ENCODE assay signal across 9 mouse cellular contexts in genomic region chr5:125134391-125134790, GRCm38 (mm10). TPM values are rescaled to one million over a fixed set of nuclear protein-coding genes. Genes with fewer than 3 reads are reported as not detected.
A peak's percentile ranks its signal among the peaks of the same experiment; 100 is the strongest.
DNase-seq lines count a peak whose midpoint lies in the region; ATAC-seq lines count a peak whose summit lies in the region.
"Had no signal": no experiment of that assay in that cellular context is flagged by ENCODE, and none has a peak within 500 bp of the region (broad histone marks: within the 10 kb centered on the region; RNA-seq: fewer than 3 reads in every experiment).

No protein-coding gene starts in this region.

- no peaks in the 10 kb centered on the region for H3K36me3 ChIP-seq in forebrain, embryonic 12.5 days (replicated peaks)
- no peaks in the 10 kb centered on the region for H3K36me3 ChIP-seq in intestine, embryonic 16.5 days (ENCODE audit: control insufficient read depth, insufficient read depth, low read length)
- H3K36me3 ChIP-seq in neural tube, embryonic 15.5 days = no peaks in the 10 kb centered on the region

- WGBS in forebrain, embryonic 12.5 days = 23% methylated on average over 7 of the region's 7 CpGs
- WGBS in intestine, embryonic 16.5 days = 28% methylated on average over 7 of the region's 7 CpGs
- WGBS in neural tube, embryonic 15.5 days = 16% methylated on average over 7 of the region's 7 CpGs

- H3K9ac ChIP-seq in forebrain, embryonic 12.5 days = peak overlapping the region; percentile 39; the same call in 1 of the 2 replicates
- peak overlapping the region; percentile 38; the same call in 1 of the 2 replicates for H3K9ac ChIP-seq in intestine, embryonic 16.5 days (ENCODE audit: low read depth, low read length)
- no peak overlapping the region for H3K9ac ChIP-seq in neural tube, embryonic 15.5 days (replicated peaks)

- H3K27ac ChIP-seq in forebrain, embryonic 12.5 days = peak overlapping the region; percentile 95
- peak overlapping the region; percentile 79 for H3K27ac ChIP-seq in intestine, embryonic 16.5 days (ENCODE audit: low read length)
- peak overlapping the region; percentile 83 for H3K27ac ChIP-seq in neural tube, embryonic 15.5 days (replicated peaks)
- H3K27ac ChIP-seq: macrophage had no signal

- peak overlapping the region; percentile 40 for H3K4me2 ChIP-seq in forebrain, embryonic 12.5 days
- peak overlapping the region; percentile 21; the same call in 1 of the 2 replicates for H3K4me2 ChIP-seq in intestine, embryonic 16.5 days (ENCODE audit: low read depth, low read length)
- no peak overlapping the region for H3K4me2 ChIP-seq in neural tube, embryonic 15.5 days

- peak; percentile 51 for DNase-seq in cerebellum, adult 11-12 months
- DNase-seq in cerebellum, adult 9-10 months = no peak
- peak; percentile 77 for DNase-seq in 3134 (ENCODE audit: extremely low read depth, insufficient read length, low spot score)
- no peak for DNase-seq in thymus, postnatal 25 days
- DNase-seq in right cerebral cortex, postnatal 10 days (ENCODE audit: low spot score in 2 of 2) = no peak

- no peaks in the 10 kb centered on the region for H3K27me3 ChIP-seq in forebrain, embryonic 12.5 days
- H3K27me3 ChIP-seq in intestine, embryonic 16.5 days (replicated peaks; ENCODE audit: control insufficient read depth, insufficient read depth, low read length) = no peaks in the 10 kb centered on the region
- no peaks in the 10 kb centered on the region for H3K27me3 ChIP-seq in neural tube, embryonic 15.5 days (replicated peaks)

- peak; percentile 12 for ATAC-seq in forebrain, embryonic 12.5 days (ENCODE audit: low FRiP score)
- ATAC-seq in intestine, embryonic 16.5 days = peak; percentile 76
- peak; percentile 10; the same call in 1 of the 2 replicates for ATAC-seq in neural tube, embryonic 15.5 days (ENCODE audit: low FRiP score)

- peaks cover 95% of the 10 kb centered on the region for H3K4me1 ChIP-seq in forebrain, embryonic 12.5 days
- H3K4me1 ChIP-seq in intestine, embryonic 16.5 days (ENCODE audit: control insufficient read depth, insufficient read depth, low read length) = peaks cover 75% of the 10 kb centered on the region
- peaks cover 94% of the 10 kb centered on the region for H3K4me1 ChIP-seq in neural tube, embryonic 15.5 days

- H3K4me3 ChIP-seq in forebrain, embryonic 12.5 days (replicated peaks) = 0 out of 2 replicates have a peak overlapping the region, but pooled peaks have one; percentile 0
- H3K4me3 ChIP-seq in intestine, embryonic 16.5 days (ENCODE audit: low read length) = no peak overlapping the region
- no peak overlapping the region for H3K4me3 ChIP-seq in neural tube, embryonic 15.5 days (replicated peaks)

- H3K9me3 ChIP-seq in forebrain, embryonic 12.5 days = no peaks in the 10 kb centered on the region
- no peaks in the 10 kb centered on the region for H3K9me3 ChIP-seq in intestine, embryonic 16.5 days (ENCODE audit: control insufficient read depth, low read length)
- no peaks in the 10 kb centered on the region for H3K9me3 ChIP-seq in neural tube, embryonic 15.5 days (replicated peaks)

RNA-seq across cellular contexts. Expression of gene Ncor2, which starts 44.6 kb away (rescaled TPM):
- polyA plus RNA-seq in forebrain, embryonic 12.5 days (2016; fragmentation: Nextera tagmentation; extraction: Ambion mirVana) = 26.0 and 27.0 TPM in 2 replicates
- 13.1 and 14.4 TPM in 2 replicates for polyA plus RNA-seq in intestine, embryonic 16.5 days (2015; fragmentation: Nextera tagmentation; extraction: Ambion mirVana)
- 24.2 and 28.5 TPM in 2 replicates for polyA plus RNA-seq in neural tube, embryonic 15.5 days (2015; fragmentation: Nextera tagmentation; extraction: Ambion mirVana)

Comparison
In these comparisons a context has a peak if more than half of its experiments do, and no peak if none do; other contexts are left out.
1. DNase-seq: peak in cerebellum, adult 11-12 months (single experiment) and 3134 (single experiment); none in cerebellum, adult 9-10 months (single experiment), thymus, postnatal 25 days (single experiment) and right cerebral cortex, postnatal 10 days (0 of 2).
2. ATAC-seq: peak in every context shown above with its lines; median percentile 76 in intestine, embryonic 16.5 days; 12 in forebrain, embryonic 12.5 days; 10 in neural tube, embryonic 15.5 days.
3. Peak in every context shown above with its lines, with median percentiles within 50 percentile points of each other: H3K27ac ChIP-seq.